Mouse (Mus musculus) E14TG2a.4 (cell line): ENCODE data around the gene Cers5.

Experiments used
- CTCF ChIP-seq: conservative IDR thresholded peaks from 2 replicates; pipeline ENCODE4 v1.5.1; 2014; ENCODE audit warnings: low read length
- POU5F1 ChIP-seq: IDR thresholded peaks from 2 replicates; pipeline ENCODE4 v1.6.1; 2014; ENCODE audit warnings: low read length, borderline replicate concordance

DNA sequence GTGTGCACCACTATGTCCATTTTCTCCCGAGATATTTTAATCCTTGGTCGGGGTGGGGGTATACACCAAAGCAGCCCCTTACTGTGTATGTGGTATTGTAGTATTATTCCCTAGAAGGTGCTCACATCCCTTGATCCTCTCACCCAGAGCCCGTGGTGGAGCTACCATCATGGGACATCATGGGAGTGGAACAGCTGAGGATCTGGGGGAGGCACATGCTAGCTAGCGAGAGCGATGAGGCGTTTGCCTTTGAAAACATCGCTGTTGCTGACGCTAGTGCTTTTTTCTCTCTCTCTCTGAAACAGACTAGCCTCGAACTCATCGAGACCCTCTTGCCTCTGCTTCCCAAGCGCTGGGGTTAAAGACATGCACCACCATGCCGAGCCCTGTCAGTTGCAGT lies 55.9 kb downstream of the Cers5 start:
- no peak for TF ChIP-seq CTCF
- TF ChIP-seq POU5F1, result no peak
